Mouse (Mus musculus) embryo, embryonic 10.5 days (tissue): ENCODE results near the gene Klhl29.
"Not testable (repeated sequence)": the region's sequence is repeated elsewhere in the genome, so short reads cannot be mapped to it uniquely, and the experiment has no call there.

Source experiments
- DNase-seq: peaks from one replicate; pipeline ENCODE4 v3.0.0-alpha.2; 2015; ENCODE audit warnings: low spot score

Gene Klhl29

DNA sequence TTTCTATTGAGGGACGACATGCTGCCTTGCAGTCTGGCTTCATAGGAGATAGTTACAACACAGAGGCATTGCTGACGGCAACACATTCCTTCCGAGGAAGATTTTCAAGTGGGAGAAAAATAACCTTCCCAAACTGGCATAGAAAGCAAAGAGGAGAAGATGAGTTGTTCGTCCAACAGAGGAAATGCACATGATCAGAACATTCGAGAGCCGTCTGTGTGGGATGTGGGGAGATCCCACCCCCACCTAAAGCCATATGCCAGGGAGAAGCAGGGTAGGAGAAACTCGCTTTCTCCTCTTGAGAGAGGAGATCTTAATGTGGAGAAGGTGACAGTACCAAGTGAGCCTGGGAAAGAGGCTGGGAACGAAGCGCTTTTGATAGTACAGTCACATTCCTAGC lies 22.1 kb downstream of the Klhl29 start:
- no peak for DNase-seq

DNA sequence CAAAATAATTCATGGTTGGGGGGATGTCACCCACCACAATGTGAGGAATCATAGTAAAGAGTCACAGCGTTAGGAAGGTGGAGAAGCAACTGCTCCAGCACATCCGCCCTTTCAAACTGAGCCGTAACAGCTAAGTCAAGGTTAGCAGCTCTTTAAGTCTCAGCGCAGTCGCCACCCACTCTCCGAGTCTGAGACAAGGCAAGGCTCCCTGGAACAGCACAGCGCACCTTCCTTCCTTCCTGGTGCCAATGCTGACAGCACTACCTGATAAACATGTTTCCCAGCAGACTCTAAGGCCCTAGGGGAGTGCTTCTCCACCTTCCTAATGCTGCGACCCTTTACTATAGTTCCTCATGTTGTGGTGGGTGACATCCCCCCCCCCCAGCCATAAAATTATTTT lies 22.7 kb downstream of the Klhl29 start:
- DNase-seq, result no peak

DNA sequence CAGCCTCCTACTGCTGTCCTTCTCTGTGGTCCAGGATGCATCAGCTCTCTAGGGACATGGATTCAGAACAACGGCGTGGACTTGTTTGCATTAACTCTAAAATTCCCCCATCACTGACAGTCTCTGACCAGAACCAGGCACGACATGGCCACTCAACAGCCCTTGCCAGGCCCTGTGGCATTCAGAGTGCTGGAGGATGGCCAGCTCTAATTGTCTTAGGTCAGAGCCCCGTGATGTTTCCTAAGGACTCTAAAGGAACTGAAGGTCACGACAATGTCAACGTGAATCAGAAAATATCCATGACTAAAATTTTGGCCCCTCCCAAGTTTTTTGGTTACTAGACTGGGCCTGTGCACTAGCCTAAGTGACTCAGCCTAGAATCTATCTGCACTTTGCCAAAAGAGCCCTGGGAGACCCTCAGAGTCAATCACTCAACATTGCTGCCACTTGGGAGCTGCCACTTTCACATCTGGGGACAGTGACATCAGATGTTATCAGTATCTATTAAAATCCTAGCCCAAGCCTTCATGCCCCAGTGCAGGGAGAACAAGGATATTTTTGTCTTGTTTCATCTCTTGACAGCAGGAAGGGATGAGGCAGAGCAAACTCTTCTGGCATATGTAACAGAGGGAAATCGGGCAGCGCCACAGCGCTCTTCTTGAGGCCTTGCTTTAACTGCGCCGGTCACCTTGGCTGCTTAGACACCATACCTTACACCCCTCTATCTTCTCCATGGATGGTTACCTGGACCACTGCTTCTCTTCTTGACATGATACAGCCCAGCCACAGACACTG lies 24.8 kb downstream of the Klhl29 start:
- DNase-seq, result no peak

DNA sequence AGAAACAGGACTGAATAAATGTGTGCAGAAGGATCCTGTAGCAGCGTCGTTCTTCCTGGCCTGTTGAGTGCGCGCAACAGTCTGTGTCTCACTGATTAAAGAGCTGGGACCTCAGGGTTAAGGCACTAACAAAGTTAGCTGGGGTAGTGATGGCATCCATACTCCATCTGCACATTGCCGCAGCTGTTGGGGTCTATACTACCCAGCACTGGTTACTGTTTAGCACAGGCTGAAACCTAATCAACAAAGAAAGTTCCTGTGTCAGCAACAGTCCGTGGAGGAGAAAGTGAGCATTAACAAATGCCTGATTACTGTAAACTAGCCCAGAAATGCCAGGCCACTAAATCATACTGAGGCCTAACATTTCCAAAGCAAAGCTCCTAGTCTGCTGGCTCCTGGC lies 30.4 kb downstream of the Klhl29 start:
- no peak for DNase-seq

DNA sequence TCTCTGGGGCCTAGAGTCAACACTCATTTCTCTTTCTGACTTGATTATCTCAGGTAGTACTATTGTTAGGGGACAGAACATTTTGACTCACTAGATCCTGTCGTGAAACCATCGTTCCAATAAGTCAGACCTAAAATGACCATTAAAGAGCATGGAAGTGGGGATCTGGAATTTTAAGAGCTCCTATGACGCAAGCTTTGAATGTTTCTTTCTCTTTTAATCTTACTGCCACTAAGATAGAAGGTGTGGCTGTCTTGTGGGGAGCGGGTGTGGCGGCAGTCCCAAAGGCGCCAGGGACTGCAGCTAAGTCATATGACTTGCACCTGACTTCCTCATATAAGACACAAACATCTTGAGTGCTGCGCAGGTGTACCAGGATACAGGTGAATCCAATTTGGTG lies 31.0 kb downstream of the Klhl29 start:
- DNase-seq, result not testable (repeated sequence)

DNA sequence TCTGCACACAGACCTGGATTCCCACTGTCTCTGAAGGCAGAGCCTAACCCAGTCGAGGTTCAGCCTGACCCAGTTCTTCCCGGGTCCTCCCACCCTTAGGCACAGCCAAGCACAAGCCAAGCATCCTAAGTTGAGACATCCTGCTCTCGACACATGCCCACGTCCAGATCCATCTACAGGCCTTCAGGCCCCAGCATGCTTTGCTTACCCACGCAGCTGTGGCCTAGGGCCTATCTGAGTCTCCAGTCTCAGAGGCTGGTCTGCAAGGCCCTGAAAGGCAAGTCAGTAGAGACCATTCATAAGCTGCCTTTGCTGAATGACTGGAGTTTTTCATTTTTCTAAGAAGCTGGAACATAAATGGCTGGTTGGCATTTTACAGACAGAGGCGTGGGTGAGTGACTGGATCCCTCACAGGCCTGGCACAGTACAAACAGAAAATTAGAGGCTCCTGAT lies 35.3 kb downstream of the Klhl29 start:
- DNase-seq, result no peak

DNA sequence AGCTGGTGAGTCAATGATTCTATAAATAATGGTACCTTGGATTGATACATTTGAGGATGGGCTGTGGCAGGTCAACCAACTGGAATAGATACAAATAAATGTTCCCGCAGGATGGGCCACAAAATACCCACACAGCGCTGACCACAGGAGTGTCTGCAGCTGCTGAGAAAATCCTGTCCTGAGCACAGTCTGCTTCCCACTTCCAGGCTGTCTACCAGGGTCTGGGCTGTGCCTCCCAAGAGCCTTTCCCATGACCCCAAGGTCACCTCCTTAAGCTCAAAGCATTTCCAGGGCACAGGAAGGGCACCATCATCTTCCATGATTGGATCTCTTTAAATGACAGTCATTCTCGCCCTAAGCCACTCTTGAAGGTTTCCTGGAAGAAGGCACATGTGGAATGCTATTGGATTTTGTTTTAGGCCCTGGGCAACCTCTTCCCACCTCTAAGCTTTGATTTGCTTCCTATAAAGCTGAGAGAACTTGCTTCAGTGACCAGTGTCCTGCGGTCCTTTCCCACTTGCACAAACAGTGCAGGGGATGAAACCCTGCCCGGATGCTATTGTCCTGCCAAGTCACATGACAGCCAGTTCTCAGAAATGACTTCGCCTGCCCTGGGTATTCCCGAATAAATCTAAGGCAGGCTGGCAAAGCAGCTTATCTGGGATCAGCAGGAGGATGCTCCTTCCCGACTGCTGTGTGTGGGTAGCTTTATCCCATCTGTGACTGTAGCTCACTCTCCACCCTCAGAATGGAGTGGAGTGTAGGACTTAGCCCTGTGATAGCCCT lies 38.4 kb downstream of the Klhl29 start:
- peak; percentile 64 for DNase-seq

DNA sequence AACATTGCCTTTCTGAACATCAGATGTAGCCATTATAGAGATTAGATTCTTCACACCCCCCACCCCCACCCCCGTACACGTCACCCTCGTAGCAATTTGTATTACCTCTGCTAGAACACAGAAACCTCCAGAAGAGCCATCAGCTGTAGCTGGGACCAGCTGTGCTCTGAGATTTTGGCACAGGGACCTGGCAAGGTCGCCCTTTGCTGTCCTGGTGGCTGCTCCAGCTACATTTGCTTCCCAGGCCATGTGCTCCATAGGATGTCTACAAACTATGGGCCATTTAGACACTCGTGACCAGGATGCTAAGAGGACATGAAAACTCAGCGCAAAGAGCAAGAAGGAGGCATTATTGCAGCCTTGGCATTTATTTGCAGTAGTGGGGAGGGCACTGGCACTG lies 39.2 kb downstream of the Klhl29 start:
- no peak for DNase-seq

DNA sequence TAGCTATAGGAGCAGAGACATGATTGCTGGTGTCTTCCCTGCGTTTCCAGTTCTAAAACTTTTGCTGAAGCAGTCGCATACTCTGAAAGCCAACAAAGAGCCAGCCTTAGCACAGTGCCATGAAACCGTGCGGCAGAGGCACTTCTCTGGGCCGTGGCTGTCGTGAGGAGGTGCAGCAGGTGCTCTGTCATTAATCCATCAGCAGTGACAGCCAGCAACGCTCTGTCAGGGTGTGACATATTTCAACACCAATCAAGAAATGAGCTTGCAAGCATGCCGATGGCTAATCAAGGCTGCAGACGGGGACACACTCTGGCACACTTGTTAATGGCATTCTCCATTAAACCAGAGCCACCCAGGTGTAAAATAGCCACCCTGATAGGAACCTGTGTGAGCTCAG lies 40.5 kb downstream of the Klhl29 start:
- DNase-seq, result no peak

DNA sequence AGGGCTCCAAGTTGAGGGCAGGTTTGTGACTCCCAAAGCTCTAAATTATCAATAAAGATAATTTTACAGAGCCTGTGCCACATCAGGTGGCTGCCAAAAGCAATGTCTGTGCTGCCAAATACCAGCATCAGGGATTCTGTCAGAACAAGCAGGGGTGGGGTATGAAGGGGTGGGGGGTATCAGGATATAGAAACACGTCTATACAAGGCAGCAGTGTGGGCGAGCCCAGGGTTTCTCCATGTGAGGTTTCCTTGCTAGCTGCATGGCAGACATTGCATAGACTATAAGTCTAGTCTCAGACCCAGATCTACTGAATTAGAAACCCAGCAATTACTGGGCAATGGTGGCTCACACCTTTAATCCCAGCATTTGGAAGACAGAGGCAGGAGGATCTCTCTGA lies 41.3 kb downstream of the Klhl29 start:
- no peak for DNase-seq

DNA sequence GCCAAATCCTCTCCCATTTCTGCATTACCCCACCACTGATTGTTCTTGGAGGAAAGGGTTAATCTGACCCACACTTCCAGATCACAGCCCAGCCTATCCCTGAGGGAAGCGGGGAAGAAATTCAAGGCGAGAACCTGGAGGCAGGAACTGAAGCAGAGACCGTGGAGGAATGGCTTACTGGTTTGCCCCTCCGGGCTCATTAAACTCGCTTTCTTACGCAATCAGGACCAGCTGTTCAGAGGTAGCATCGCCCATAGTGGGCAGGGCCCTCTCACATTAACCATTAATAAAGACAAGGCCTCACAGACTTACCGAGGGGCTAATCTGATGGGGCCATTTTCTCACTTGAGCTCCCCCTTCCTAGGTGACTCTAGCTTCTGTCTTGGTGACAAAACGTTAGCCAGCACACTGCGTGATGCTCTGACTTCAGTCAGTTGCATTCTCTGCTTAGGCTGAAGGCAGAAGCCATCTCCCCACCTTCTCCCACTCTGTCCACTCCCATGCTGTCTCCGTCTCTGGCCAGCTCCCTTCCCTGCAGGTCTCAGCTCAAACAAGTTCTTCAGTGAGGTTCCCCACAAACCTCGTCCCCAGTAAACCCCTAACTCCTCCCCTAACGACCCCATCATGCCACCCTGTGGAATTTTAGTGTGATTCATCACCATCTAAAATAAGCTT lies 43.5 kb downstream of the Klhl29 start:
- DNase-seq, result no peak

DNA sequence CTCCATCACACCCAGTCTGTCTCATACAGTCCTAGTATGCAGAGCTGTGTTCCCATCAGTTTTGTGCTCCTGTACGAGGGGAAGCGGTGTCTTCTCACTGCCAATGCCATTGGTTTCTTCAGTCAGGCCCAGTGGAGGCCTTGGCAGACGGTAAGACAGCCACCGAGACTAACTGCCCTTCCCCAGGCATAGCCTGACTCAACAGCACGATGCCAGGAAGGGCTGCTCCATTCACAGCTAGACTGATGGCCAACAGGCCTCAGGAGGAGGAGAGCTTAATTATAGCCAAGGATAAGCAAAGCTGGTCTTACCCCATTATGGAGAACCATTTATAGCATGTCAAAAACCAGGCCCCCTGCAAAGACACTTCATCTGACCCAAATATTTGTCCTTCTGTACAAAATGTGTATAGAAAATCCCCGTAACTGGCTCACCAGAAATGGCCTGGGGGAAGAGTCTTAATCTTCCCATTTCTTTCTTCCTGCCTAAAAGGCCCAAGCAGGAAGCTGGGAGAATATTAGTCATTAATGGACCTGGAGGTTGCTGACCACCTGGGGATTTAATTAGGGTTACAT lies 44.9 kb downstream of the Klhl29 start:
- no peak for DNase-seq

DNA sequence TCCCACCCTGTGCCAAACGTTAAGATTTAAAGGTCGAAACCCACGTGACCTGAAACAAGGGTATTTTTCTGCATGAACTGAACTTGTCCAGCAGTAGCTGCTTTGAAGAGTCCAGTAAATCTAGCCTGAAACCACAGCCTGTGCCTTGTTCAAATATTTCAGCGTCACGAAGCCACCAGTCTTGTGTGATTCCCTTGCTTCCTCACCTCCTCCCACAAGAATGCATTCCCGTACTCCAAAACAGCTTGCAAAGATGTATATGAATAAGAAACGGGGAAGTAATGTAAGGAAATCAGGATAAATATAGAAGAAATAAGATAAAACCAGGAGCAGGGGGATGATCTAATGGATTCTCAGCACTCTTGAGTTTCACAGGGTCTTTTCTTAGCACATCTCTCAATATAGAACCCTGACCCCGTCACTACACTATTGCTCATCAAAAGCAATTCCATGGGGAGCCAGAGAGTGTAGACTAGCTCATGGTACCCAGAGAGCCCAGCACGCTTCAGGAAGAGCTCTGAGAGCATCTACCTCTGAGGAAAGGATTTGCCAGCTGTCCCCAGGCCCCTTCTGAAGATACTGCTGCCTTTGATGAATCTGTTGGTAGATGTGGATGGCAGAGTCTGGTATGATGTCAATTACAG lies 52.9 kb downstream of the Klhl29 start:
- no peak for DNase-seq

DNA sequence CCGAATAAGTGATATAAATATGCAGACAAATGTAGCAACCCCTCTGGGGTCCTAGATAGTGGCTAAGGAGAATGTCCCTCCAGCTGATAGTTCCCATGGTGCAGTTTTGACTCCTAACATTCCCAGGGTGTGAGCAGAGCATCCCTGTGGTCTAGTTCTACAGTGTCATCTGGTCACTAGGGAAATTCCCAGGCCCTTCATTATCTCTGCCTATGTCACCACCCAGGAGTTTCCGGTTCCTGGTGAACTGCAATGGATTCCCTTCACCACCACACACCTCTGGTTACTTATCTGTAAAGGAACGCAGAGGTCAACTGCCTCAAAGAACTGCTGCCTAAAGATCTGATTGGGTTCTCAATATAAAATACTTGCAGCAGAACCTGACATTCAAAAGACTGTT lies 54.5 kb downstream of the Klhl29 start:
- no peak for DNase-seq

DNA sequence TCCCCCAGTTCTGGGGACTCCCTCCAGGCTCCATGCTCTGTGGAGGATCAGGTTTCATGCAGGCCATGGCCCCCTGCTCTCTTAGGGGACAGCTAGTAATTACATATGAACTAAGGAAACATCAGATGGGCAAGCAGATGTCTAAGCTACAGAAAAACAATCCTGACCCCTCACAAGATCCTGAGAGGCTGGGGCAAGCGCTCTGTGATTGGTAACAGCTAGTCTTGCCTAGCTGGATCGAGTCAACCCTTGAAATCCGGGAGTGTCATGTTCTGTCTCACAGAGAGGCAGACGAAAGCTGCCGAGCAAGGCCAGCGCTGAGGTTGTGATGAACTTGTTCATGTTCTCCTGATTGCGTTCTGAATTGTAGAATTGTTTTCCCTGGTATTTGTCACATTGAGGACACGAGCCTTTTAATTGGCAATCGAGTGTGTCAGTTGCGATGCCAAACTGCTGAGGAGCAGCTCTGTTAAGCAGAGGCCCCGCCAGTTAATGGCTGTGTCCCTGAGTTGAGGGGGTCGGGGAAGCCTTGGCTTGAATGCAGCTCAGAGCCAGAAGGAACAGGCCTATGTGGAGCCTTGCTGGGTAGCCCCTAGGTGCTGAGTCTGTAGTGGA lies 56.0 kb downstream of the Klhl29 start:
- peak; percentile 77 for DNase-seq

DNA sequence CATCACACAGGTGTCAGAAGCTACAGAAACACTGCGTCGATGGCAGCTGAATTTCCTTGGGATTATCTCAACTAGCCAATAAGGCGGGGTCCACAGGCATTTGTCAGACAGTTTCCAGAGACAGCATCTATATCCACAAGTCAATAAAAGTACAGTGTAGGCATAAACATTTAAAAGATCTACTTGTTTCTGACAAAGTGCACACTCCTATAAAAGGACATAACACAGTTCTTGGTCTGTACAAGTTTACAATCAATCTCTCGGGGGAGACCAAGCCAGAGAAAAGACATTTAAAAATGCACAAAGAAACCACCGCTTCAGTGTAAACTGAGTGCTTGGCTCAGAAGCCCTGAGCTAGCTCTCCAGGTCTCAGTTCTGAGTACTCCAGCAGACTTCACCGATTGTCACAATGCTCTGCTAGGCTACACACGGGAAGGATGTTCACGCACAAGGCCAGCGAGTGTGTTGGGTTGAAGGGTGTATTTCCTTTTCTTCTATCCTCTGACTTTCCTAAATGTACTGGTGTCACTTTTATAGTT lies 59.4 kb downstream of the Klhl29 start:
- DNase-seq, result no peak

DNA sequence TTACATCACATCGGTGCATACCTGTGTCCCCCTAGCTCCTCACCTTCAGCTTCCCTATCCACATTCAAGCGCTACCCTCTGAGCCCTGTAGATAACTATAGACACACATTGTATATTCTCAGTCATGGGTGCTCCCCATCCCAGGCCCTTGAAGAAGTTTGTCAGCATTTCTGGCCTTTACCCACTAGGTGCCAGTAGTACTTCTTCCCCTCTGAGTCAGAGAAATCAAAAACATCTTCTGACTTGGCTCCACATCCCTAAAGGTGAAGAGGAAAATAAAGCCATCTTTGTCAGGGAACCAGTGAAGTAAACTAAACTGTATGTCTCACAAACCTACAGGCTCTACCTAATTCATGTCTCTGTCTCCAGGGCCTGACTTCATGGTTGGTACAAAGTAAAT lies 67.6 kb downstream of the Klhl29 start:
- DNase-seq, result no peak

DNA sequence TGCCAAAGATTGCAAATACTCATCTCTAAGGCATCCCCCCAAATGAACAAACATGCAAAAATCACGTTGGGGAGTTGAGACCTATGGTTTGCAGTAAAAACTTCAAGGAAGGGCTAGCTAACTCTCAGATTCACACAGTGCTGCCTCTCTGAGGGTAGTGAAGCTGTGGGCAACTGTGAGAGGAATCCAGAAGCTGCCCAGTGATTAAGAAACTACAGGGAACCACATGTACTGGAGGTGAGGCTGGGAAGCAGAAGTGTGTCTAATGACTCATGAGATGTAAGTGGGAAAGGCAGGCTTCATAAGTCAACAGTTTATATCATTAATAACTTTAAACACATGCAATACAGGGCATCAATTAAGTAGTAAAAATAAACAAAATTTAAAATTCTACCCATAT lies 70.0 kb downstream of the Klhl29 start:
- no peak for DNase-seq

DNA sequence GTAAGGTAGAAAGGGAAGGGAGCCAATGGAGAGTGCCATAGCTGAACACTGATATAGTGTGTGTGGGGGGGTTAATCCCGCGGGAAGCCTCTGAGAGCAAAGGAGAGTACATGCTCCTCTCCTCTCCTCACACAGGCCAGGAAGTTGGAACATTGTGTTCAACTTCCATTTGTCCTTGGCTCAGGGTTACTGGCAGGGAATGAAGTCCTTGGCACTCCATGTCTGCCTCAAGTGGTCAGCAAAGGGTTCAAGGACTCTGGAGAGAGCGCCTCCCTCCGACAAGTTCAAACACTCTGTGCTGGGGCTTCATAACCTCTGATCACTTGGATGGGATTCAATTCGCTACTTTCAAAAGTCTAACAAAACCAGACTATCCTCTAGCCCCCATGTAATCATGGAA lies 71.6 kb downstream of the Klhl29 start:
- no peak for DNase-seq

DNA sequence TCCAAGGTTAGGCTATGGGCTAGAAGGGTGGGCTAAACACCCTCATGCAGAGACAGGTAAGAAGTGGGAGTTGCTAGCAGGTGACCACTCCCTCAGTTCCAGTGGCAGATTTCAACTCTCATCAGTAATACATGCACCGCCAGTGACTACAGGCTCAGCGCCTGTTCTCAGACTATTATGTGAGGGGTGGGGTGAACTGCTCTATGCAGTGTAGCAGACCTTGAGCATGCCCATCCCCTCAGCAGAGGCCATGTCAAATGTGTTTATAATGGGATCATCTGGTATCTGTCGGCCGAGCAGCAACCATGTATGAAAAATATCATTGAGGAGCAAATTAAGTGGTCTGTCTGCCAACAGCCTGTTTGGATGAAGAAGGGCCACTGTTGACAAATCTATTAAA lies 72.4 kb downstream of the Klhl29 start:
- no peak for DNase-seq

DNA sequence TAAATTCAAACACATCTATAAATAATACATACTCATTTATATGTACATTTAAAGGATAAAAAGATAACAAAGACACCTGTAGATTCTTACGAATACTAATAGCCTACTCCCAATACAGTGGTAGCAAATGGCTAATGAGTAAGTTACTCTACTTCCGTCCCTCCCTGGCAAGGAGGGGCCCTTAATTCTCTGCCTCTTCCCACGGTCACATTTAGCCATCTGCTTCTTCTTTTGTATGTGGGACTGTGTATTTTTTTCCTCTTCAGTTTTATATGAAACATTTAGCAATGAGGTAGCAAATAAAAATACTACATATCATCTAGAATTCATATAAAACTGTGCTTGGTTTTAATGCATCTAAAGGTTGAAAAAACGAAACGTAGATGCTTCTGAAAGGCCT lies 73.6 kb downstream of the Klhl29 start:
- DNase-seq, result no peak
